Mouse (Mus musculus) urinary bladder, adult 2 months (tissue): ENCODE measurements around the gene Rgs9. TPM values are rescaled to one million over a fixed set of nuclear protein-coding genes. Genes with fewer than 3 reads are reported as not detected.
"Not testable (repeated sequence)": the region's sequence is repeated elsewhere in the genome, so short reads cannot be mapped to it uniquely, and the experiment has no call there.

Experiments
- DNase-seq: peaks from one replicate; pipeline ENCODE4 v3.0.0; 2022; ENCODE audit warnings: low spot score
- polyA plus RNA-seq: library from polyadenylated mRNA; depleted of rRNA; stranded (reverse); fragments of >200 nt; gene quantifications from 2 replicates; pipeline ENCODE4 v1.2.3, GENCODE M21; 2012

Gene Rgs9
- polyA plus RNA-seq, 1 experiment: 1.9 TPM

GRCm38 (mm10) chr11:109305680-109306079, 7.8 kb upstream of the Rgs9 start:
- DNase-seq: no peak

DNA sequence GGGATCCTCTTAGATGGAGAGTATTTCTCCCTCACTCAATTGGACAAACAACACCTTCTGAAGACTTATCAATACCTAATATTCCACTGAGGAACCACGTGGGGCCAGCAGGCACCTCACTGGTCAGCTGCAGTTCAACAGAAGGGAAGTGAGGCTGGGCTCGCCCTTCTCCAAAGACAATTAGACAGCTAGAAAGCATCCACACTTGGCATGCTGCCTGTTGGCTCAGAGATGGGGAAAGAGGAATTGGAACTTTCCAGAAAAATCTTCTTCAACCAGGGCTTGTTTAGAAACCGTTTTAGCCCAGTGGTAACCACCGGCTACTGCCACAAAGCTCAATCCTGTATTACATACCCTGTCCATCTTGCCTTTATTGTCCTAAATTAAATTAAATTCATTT, 4.4 kb upstream of the Rgs9 start:
- no peak for DNase-seq

DNA sequence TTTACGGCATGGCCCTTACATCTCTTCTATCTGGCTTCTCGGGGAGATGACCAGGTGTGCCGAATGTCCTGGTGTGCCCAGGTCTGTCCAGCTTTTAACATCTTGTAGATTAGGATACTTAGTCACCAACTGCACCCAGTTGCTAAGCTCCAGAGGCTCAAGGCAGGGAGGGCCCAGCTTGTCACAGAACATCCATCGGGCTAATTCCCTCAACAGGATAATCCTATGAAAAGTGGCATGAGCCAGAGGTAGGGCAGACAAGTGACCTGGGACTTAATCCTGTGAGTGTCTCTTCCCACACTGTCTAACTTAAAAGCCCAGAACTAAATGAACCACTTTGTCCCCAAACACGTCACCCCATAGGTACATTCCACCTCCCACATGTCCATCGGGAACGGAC, 898 bp downstream of the Rgs9 start:
- DNase-seq: no peak

DNA sequence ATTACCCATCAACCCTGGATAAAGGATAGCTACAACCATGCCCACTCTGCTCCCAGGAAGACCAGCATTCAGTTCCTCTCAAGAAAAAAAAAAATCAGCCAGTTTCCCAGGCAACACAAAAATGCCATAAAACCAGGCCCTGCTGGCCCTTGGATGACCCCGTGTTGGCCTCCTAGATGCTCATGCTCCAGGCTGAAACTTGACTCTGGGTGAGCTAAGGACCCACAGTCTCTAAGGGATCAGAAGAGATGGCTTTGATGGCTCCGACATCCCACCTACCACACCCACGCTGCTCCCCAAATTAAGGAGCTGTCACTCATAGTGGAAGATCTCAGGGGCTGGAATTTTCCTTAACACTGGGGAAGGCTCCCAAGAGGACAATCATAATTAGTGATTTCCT, 5.9 kb downstream of the Rgs9 start:
- no peak for DNase-seq

- not testable (repeated sequence) for DNase-seq
Measured at GRCm38 (mm10) chr11:109289378-109289777, 8.6 kb downstream of the Rgs9 start.

DNA sequence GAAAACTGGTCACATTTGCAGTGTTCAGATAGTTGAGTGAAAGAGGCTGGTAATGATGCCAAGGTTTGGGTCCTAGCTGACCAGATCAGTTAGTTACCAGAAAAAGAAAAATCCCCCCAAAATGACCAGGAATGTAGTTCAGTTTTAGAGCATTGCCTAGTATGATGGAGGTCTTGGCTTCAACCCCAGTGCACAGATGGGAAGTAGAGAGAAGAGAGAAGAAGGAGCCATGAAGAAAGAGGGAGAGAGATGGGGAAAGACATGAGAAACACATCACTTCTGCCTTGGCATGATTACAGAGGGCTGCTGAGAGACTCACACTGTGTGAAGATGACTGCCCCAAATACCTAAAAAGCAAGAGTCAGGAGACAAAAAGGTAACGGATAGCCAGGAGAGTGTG, 13.1 kb downstream of the Rgs9 start:
- DNase-seq: no peak

- no peak for DNase-seq
Measured at GRCm38 (mm10) chr11:109278186-109278585, 19.7 kb downstream of the Rgs9 start.

DNA sequence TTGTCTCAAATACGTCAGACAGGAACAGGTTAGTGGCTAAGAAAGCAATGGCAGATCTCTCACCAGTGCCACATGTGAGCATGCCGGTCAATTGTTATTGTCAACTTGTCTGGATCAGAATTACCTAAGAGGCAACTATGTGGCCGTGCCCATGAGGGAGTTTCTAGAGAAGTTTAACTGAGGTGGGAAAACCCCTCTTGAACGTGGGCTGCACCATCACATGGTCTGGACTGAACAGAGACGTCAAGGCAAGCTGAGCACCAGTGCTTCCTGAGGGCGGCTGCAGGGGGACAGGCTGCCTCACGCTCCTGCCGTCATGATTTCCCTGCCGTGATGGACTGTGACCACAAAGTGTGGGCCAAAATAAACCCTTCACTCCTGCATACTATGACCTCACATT, 26.5 kb downstream of the Rgs9 start:
- no peak for DNase-seq

DNA sequence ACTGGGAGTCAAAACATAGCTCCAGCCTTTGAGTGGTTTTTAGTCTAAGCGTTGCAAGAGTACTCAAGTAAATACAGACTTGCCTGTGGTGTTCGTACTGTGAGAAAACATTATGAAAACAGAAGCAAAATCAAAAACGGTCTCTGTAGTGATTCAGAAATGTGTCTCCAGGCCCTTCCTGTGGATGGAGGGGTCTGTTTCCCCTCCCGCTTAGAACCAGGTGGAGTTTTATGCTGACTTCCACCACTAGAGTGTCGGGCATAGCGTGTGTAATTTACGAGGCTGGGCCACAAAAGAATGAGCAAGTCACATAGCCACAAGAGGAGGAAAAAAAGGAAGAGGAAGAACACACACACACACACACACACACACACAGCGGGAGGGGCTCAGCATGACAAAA, 27.6 kb downstream of the Rgs9 start:
- no peak for DNase-seq

GRCm38 (mm10) chr11:109269662-109270341, 28.1 kb downstream of the Rgs9 start:
- no peak for DNase-seq

DNA sequence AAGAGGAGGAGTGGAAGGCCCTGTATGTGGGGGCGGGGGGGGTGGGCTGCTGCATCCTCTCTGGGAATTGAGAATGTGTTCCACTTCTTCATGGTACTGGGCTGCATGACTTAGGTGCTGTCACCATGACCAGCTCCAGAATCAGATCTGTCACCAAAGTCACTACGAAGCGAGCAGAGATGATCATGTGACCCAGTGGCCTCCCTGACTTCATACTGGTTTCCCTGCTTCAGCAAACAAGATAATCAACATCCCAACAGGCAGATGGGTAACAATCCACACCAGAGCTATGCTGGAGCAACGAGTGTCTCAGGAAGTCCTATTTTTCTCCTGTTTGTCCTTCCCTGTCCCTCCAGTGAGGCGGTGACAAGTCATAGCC, 28.7 kb downstream of the Rgs9 start:
- DNase-seq: no peak

DNA sequence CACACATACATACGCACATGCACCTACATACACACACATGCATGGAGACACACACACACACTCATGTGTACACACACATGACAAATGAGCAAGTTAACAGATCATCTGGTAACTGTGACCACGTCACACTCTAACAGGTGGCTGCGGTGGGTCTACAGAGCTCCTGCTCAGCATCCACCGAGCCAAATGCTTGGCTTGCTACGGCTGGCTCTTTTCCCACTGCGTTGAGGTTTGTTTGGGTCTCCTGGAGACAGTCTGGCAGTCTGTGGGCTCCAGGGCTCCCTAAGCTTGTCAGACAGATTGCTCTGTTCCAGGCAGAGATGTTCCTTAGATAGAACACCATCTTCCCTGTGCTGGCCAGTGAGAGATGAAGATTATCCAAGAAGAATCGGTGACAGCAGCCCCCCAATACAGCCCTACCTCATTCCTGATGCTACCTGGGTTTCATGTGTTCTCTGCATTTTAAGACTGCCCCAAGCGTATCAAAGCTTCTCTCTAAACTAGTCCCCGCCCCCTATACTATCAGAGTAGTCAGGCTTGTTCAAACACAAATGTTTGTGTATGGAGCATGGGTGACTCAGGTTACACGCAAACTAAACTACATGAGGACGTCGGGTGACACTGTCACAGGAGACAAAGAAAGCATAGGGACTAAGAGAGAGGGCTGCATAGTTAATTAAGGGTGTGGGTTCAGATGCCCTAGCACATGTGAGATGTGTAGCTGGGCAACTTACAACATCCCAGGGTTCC, 31.6 kb downstream of the Rgs9 start:
- DNase-seq: no peak

- no peak for DNase-seq
Measured at GRCm38 (mm10) chr11:109264159-109264768, 33.7 kb downstream of the Rgs9 start.

DNA sequence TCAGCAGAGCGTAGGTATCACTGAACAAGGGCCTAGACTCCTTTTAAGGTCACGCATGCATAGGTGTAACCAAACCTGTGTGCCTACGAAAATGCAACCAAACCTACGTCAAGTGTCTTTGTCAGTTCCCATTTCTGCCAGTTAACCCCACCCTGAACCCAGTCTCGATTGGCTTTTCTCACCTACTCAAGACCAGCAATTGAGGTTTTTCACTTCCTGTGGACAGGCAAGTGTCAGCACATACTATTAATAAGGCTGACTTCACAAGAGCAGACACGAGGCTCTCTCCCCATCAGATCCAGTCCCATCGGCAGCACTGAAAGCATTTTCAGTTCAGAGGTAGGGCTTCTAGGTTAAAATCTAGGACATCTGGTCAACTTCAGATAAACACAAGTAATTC, 37.4 kb downstream of the Rgs9 start:
- DNase-seq: no peak

DNA sequence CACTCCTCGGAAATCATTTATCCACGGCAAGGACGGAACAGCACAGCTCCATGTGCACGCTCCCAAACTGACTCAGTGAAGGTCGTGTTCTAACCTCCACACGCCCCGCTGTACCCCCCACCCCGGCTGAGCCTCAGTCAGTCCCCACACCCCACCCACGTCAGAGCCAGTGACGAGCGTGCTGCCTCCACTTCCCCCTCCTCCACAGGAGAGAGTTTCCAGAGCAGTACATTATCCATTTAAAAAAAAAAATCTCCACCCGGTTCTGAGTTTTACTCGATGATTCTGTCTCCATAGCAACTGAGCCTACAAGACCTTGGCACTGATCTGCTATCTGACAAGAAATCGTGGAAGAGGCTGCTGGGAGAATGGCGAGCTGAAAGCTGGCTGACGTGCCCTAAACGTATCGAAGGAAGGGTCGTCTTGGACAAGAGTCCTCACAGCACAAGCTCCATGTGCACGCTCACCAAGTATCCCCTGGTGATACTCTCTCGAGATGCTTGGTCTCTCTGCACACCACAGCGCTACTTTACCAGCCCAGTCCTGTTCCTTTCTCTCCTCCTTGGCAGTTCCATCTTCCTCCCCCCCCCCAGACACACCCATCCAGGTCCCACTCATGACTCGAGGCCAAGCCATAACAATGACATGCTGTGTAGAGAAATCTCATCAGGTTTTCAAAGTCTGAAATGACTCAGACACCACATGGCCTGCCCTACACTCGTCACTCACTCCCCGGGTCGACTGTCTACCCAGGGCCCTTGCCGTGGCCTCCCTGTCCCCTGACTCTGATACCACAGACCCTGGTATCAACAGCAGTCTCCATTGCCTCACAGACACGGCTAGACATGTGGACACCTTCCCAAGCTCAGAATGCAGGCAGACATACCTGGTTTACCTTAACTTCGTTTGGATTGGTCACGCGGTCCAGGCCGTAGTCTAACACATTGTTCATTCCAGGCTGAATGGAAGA, 38.7 kb downstream of the Rgs9 start:
- no peak for DNase-seq

DNA sequence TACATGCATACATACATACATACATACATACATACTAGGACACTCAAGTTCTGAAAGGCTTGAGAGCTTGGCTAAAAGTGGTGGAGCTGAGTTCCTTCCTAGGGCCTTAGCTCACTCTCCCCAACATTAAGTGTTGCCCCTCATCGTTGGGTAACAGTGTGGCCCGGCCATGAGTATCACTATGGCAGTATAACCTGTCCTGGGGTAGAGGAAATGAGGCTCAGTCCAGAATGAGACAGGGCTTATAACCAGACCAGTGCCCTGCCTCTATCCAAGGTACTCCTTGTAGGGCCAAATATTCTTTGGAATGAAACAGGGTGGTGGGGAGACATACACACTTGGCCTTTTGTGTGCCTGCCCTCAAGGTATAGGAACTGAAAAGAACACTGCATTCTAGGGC, 40.1 kb downstream of the Rgs9 start:
- no peak for DNase-seq

- no peak for DNase-seq
Measured at GRCm38 (mm10) chr11:109255022-109255421, 42.9 kb downstream of the Rgs9 start.

DNA sequence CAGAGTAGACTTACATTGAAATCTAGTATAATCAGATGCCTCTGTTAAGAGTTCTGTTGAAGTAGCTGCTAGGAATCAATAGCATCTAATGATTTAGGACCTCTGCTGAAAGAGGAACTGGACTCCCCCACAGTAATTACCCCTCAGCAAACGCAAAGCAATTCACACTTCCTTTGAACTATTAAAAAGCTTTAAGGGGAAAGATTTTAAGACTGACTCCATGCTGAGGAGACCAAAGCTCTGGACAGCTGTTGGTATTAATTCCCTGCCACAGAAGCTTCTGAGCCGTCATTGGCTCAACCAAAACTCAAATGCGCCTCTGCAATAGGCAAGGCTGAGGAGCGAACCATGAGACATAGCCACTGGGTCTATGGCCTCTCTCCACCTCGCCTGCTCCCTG, 45.4 kb downstream of the Rgs9 start:
- no peak for DNase-seq

DNA sequence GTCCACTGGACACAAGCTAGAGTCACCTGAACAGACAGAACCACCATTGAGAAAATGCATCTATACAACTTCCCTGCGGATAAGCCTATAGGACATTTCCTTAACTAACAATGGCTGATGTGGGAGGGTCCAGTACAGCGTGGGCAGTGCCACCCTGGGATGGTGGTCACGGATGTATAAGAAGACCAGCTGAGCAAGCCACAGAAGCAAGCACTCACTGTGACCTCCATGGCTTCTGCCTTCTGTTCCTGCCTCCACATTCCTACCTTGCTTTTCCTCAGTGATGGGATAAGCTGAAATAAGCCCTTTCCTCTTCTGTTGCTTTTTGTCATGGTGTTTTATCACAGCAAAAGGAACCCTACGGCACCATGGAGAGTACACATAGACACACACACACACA, 47.4 kb downstream of the Rgs9 start:
- no peak for DNase-seq

DNA sequence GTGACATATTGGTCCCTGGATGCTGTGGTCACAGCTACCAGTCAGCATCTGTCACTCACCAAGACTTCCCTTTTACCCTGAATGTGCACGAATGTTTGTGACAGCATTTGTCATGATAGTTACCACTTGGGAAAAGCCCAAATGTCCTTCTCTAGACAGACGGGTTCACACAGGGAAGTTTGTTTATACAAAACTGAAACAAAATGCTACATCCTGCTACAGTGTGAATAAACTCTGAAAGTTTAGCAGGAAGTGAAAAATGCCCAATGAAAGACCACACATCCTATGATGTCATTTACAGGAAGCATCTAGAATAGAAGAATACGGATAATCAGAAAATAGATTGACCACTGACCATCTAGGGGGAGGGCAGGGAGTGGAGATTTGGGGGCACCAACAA, 51.0 kb downstream of the Rgs9 start:
- no peak for DNase-seq

DNA sequence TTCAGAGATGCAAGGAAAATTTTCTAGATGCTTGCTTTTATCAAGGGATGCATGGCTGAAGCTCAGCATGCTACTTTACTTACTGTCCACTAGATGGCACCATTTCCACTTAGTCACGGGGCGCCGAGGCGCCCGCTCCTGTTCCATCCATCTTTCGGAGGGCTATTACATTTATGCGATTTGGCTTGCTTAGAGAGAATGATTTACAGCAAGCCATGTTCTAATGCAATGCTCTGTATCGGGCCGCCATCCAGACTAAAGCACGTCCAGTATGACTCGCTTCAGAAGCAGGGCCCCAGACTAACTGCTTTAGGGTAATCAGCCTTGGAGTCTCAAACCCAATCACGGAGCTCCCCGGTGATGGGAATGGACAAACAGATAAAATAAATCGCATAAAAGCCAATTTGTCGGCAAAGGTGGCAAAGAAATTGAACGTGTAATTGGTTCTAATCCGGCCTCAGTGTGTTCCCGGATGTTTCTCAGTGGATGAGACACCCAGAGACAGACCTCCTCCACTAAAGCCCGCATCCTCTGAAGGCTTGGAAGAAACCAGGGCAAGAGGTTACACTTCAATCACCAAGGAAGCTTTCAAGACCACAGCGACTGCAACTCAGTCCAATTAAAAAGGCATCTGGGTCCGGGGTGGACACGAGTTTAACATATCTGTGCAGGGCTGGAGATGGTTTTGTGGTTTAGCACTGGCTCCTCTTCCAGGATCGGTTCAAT, 53.1 kb downstream of the Rgs9 start:
- DNase-seq: no peak
